Mouse (Mus musculus): ENCODE results near the gene Sh2d3c.

DNA sequence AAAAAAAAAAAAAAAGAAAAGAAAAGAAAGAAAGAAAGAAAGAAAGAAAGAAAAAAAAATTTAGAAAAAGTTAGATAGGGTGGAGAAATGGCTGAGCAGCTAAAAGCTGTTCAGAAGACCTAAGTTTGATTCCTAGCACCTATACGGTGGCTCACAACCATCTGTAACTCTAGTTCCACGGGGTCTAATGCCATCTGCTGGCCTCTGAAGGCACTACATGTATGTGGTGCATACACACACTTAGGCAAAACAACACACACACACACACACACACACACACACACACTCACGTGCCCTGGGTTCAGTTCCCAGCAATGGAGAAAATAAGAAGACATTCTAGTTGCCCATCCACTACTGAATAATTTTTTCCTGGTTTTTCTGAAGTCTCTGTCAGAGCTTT is 44.0 kb upstream of the Sh2d3c start:
- TF ChIP-seq E2F4 (IDR thresholded peaks at IDR 0.05; ENCODE audit: insufficient read depth) = no peak
- no peak for TF ChIP-seq POLR2A (IDR thresholded peaks at IDR 0.05; ENCODE audit: insufficient read length, low read depth)
- no peak for TF ChIP-seq USF1 (IDR thresholded peaks at IDR 0.05; ENCODE audit: low read depth)
- no peak for TF ChIP-seq MAX (IDR thresholded peaks at IDR 0.05; ENCODE audit: low read depth)
- no peak for TF ChIP-seq MYOG (IDR thresholded peaks at IDR 0.05; ENCODE audit: control insufficient read depth in 1 of 3, insufficient read depth in 1 of 3, insufficient read length in 2 of 3, low read depth in 2 of 3)
- no peak for TF ChIP-seq POLR2AphosphoS2 (IDR thresholded peaks at IDR 0.05; ENCODE audit: insufficient read length, low read depth)
- no peak for TF ChIP-seq TCF12 (IDR thresholded peaks at IDR 0.05; ENCODE audit: insufficient read depth, poor library complexity, severe bottlenecking)
- TF ChIP-seq SRF (IDR thresholded peaks at IDR 0.05; ENCODE audit: control insufficient read depth, insufficient read length, low read depth) = no peak
- TF ChIP-seq CEBPB (IDR thresholded peaks at IDR 0.05; ENCODE audit: insufficient read depth, poor library complexity, severe bottlenecking) = no peak
- TF ChIP-seq MYOD1 (IDR thresholded peaks at IDR 0.05; ENCODE audit: control insufficient read depth in 1 of 3, insufficient read length in 2 of 3, low read depth in 2 of 3) = no peak

Data from myocyte (in vitro differentiated cells).